ENCODE assay signal across 9 mouse cellular contexts in the genomic region with DNA sequence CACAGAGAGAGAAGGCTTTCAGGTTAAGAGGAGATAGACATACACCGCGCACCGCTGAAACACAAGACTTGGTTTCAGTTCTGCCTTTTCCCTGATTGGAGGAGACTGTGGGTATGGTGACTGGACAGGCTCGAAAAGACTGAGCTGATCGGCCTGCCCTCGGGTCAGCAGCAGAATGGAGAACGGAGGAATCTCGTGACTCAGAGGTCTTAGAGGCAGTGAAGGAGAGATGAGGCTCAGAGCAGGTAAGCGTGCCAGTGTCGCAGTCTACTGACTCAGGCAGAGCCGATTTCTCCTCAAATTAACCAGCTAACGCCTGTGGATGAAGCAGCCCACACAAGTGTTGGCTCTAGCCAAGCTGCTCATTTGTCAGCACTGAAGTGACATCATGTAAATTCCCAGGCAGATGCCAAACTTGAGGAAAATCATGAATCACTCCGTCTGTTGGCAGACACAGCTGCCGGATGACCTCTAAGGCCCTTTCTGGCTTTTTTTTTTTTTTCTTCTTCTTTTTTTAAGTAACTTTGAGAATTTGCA. TPM values are rescaled to one million over a fixed set of nuclear protein-coding genes. Genes with fewer than 3 reads are reported as not detected.
DNase-seq lines count a peak whose midpoint lies in the region; ATAC-seq and TF ChIP-seq lines count a peak whose summit lies in the region.
"Had no signal": no experiment of that assay in that cellular context is flagged by ENCODE, and none has a peak within 500 bp of the region (broad histone marks: within the 10 kb centered on the region; RNA-seq: fewer than 3 reads in every experiment).

No protein-coding gene starts in this region.

- H3K4me1 ChIP-seq in lung, postnatal 0 days (ENCODE audit: insufficient read depth, low read depth, low read length) = no peaks in the 10 kb centered on the region
- H3K4me1 ChIP-seq: liver, embryonic 13.5 days had no signal

- no peaks in the 10 kb centered on the region for H3K36me3 ChIP-seq in lung, postnatal 0 days (ENCODE audit: insufficient read depth, low read length)
- H3K36me3 ChIP-seq: liver, embryonic 13.5 days had no signal

- no peak for TF ChIP-seq CTCF in lung, postnatal 0 days (IDR thresholded peaks at IDR 0.05)

- no peaks in the 10 kb centered on the region for H3K9me3 ChIP-seq in lung, postnatal 0 days (ENCODE audit: low read length)
- H3K9me3 ChIP-seq: liver, embryonic 13.5 days had no signal

- 54% methylated on average over 14 of the region's 14 CpGs for WGBS in lung, postnatal 0 days

- TF ChIP-seq EP300 in lung, postnatal 0 days (IDR thresholded peaks at IDR 0.05) = no peak

- H3K4me2 ChIP-seq in lung, postnatal 0 days (replicated peaks; ENCODE audit: low read depth, low read length) = no peak overlapping the region
- H3K4me2 ChIP-seq: liver, embryonic 13.5 days had no signal

- no peak overlapping the region for H3K4me3 ChIP-seq in lung, postnatal 0 days (ENCODE audit: low read depth, low read length)
- H3K4me3 ChIP-seq: liver, embryonic 13.5 days had no signal

- ATAC-seq in cerebellum, adult (ENCODE audit: insufficient number of reproducible peaks, low FRiP score, low TSS enrichment) = peak; percentile 16; the same call in 1 of the 2 replicates
- ATAC-seq in lung, postnatal 0 days = no peak

- no peak for DNase-seq in cerebellum, adult 11 months
- DNase-seq in right cerebral cortex, adult 18-20 months = peak; percentile 74
- no peak for DNase-seq in right cerebral cortex, postnatal 4 days
- peak; percentile 12 to 32 for DNase-seq in heart, postnatal 14 days
- DNase-seq in lung, postnatal 0 days (ENCODE audit: low spot score) = peak; percentile 41
- no peak for DNase-seq in natural killer cell, adult 2 months (ENCODE audit: low spot score in 2 of 2)
- no peak for DNase-seq in testis, postnatal 10 days (ENCODE audit: low spot score)
- DNase-seq: liver, embryonic 13.5 days had no signal

- intact Hi-C loops in heart, postnatal 14 days (cut with DNase I) = no loop called here

- no peaks in the 10 kb centered on the region for H3K27me3 ChIP-seq in lung, postnatal 0 days (replicated peaks; ENCODE audit: insufficient read depth, low read length)
- H3K27me3 ChIP-seq: liver, embryonic 13.5 days had no signal

- H3K9ac ChIP-seq in lung, postnatal 0 days (replicated peaks; ENCODE audit: low read depth) = no peak overlapping the region
- H3K9ac ChIP-seq: liver, embryonic 13.5 days had no signal

- H3K27ac ChIP-seq in lung, postnatal 0 days (ENCODE audit: low read length) = no peak overlapping the region
- H3K27ac ChIP-seq: liver, embryonic 13.5 days had no signal

RNA-seq across cellular contexts. Expression of gene Stxbp5l, which starts 55.9 kb away (rescaled TPM):
- not detected for total RNA-seq in heart, postnatal 14 days (2021)
- polyA plus RNA-seq in lung, postnatal 0 days (2015; fragmentation: Nextera tagmentation; extraction: Ambion mirVana) = 0.04 TPM in 1 of 2 replicates, not detected in the other

Comparison
In these comparisons a context has a peak if more than half of its experiments do, and no peak if none do; other contexts are left out.
1. DNase-seq: peak in right cerebral cortex, adult 18-20 months (single experiment), heart, postnatal 14 days (2 of 2) and lung, postnatal 0 days (single experiment); none in cerebellum, adult 11 months (single experiment), right cerebral cortex, postnatal 4 days (single experiment), natural killer cell, adult 2 months (0 of 2) and testis, postnatal 10 days (single experiment).